Mouse (Mus musculus) midbrain, embryonic 12.5 days (tissue): ENCODE data around the gene Rgs16. TPM values are rescaled to one million over a fixed set of nuclear protein-coding genes. Genes with fewer than 3 reads are reported as not detected.
A peak's percentile ranks its signal among the peaks of the same experiment; 100 is the strongest.

Source experiments
- ATAC-seq: fragments of 200-750 bp; cut with Nextera tagmentation; 2 replicates; pipeline ENCODE4 v1.8.0; 2017; ENCODE audit warnings: low read depth, moderate TSS enrichment, moderate library complexity; ENCODE audit not compliant: low FRiP score
- H3K27ac ChIP-seq: fragments of 300-500 bp; sonication (generic); replicated peaks from 2 replicates; pipeline ENCODE4 v1.5.1; 2016; ENCODE audit warnings: mild to moderate bottlenecking
- H3K27me3 ChIP-seq: fragments of 300-500 bp; sonication (generic); 2 replicates; pipeline ENCODE4 v1.6.1; 2016; ENCODE audit warnings: mild to moderate bottlenecking
- H3K36me3 ChIP-seq: fragments of 300-500 bp; sonication (generic); 2 replicates; pipeline ENCODE4 v1.6.1; 2016
- H3K4me1 ChIP-seq: fragments of 300-500 bp; sonication (generic); 2 replicates; pipeline ENCODE4 v1.6.1; 2016
- H3K4me2 ChIP-seq: fragments of 300-500 bp; sonication (generic); replicated peaks from 2 replicates; pipeline ENCODE4 v1.6.1; 2016; ENCODE audit warnings: mild to moderate bottlenecking, moderate library complexity
- H3K4me3 ChIP-seq: fragments of 300-500 bp; sonication (generic); 2 replicates; pipeline ENCODE4 v1.5.1; 2016; ENCODE audit warnings: mild to moderate bottlenecking
- H3K9ac ChIP-seq: fragments of 300-500 bp; sonication (generic); replicated peaks from 2 replicates; pipeline ENCODE4 v1.6.1; 2016; ENCODE audit warnings: mild to moderate bottlenecking, moderate library complexity
- H3K9me3 ChIP-seq: fragments of 300-500 bp; sonication (generic); 2 replicates; pipeline ENCODE4 v1.6.1; 2016; ENCODE audit warnings: mild to moderate bottlenecking
- WGBS: fragments of 180-500 bp; shearing (Covaris S2); methylation state at CpG from one replicate; pipeline ENCODE4 v1.1.7; 2016; 5-methylcytosine and 5-hydroxymethylcytosine counted together
- polyA plus RNA-seq: library from polyadenylated mRNA; unstranded; fragments of >200 nt; fragmentation: Nextera tagmentation; extraction: Ambion mirVana; gene quantifications from 2 replicates; pipeline ENCODE4 v1.2.1, GENCODE M21; 2016

Gene Rgs16
- polyA plus RNA-seq, 1 experiment from 2014 or later = 46.3 TPM

- WGBS = 87% methylated on average over 9 of the region's 9 CpGs
- Histone ChIP-seq H3K4me1 (no peaks in the 10 kb centered on the region), H3K9ac (no peak overlapping the region), H3K4me2 (no peak overlapping the region), H3K4me3 (no peak overlapping the region), H3K27ac (no peak overlapping the region), H3K27me3 (no peaks in the 10 kb centered on the region), H3K36me3 (no peaks in the 10 kb centered on the region), H3K9me3 (no peaks in the 10 kb centered on the region)
- ATAC-seq = no peak
Observed at GRCm38 (mm10) chr1:153721565-153722310, 18.4 kb upstream of the Rgs16 start.

GRCm38 (mm10) chr1:153723426-153723825 is 16.7 kb upstream of the Rgs16 start:
- H3K9ac ChIP-seq = no peak overlapping the region
- H3K4me1 ChIP-seq = no peaks in the 10 kb centered on the region
- no peaks in the 10 kb centered on the region for H3K36me3 ChIP-seq
- no peaks in the 10 kb centered on the region for H3K9me3 ChIP-seq
- H3K27me3 ChIP-seq = no peaks in the 10 kb centered on the region
- no peak overlapping the region for H3K27ac ChIP-seq
- 81% methylated on average over 9 of the region's 9 CpGs for WGBS
- H3K4me2 ChIP-seq = no peak overlapping the region
- no peak for ATAC-seq
- H3K4me3 ChIP-seq = no peak overlapping the region

GRCm38 (mm10) chr1:153726636-153727035 is 13.5 kb upstream of the Rgs16 start:
- Histone ChIP-seq H3K36me3 (no peaks in the 10 kb centered on the region), H3K9ac (no peak overlapping the region), H3K27me3 (no peaks in the 10 kb centered on the region), H3K4me3 (no peak overlapping the region), H3K4me2 (no peak overlapping the region), H3K4me1 (peaks cover 4% of the 10 kb centered on the region; the same call in 1 of the 2 replicates), H3K9me3 (no peaks in the 10 kb centered on the region), H3K27ac (no peak overlapping the region)
- ATAC-seq = no peak
- 85% methylated on average over 16 of the region's 16 CpGs for WGBS

DNA sequence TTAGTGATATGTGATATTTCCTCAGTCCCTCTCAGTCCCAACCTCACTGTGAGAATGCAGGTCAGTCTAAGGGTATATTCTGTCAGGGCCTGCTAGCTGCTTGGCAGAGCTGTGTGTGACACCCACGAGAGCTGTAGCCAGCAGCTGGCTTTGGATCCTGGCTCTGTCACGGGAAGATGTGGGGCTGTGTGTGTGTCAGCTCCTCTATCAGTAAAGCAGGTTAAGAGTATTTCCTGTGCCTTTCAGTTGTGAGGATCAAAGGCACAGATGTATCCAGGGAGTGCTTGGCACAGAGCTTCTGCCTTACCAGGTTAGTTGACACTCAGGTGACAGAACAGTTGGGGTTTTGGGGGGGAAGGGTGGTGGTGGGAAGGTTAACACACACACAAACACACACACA is 10.3 kb upstream of the Rgs16 start:
- H3K4me1 ChIP-seq = peaks cover 24% of the 10 kb centered on the region
- no peak overlapping the region for H3K27ac ChIP-seq
- H3K4me3 ChIP-seq = no peak overlapping the region
- no peak for ATAC-seq
- WGBS = 78% methylated on average over 2 of the region's 2 CpGs
- H3K36me3 ChIP-seq = no peaks in the 10 kb centered on the region
- H3K27me3 ChIP-seq = peaks cover under 1% of the 10 kb centered on the region; the same call in 1 of the 2 replicates
- no peak overlapping the region for H3K4me2 ChIP-seq
- no peaks in the 10 kb centered on the region for H3K9me3 ChIP-seq
- H3K9ac ChIP-seq = no peak overlapping the region

GRCm38 (mm10) chr1:153730671-153731070 is 9.5 kb upstream of the Rgs16 start:
- Histone ChIP-seq H3K9ac (no peak overlapping the region), H3K9me3 (no peaks in the 10 kb centered on the region), H3K4me3 (no peak overlapping the region), H3K4me1 (peaks cover 24% of the 10 kb centered on the region), H3K27me3 (peaks cover 9% of the 10 kb centered on the region; the same call in 1 of the 2 replicates), H3K36me3 (no peaks in the 10 kb centered on the region), H3K27ac (no peak overlapping the region), H3K4me2 (no peak overlapping the region)
- 68% methylated on average over 3 of the region's 3 CpGs for WGBS
- no peak for ATAC-seq

- Histone ChIP-seq H3K36me3 (no peaks in the 10 kb centered on the region), H3K4me2 (no peak overlapping the region), H3K9me3 (no peaks in the 10 kb centered on the region), H3K9ac (no peak overlapping the region), H3K27me3 (peaks cover 14% of the 10 kb centered on the region; the same call in 1 of the 2 replicates), H3K4me1 (peaks cover 41% of the 10 kb centered on the region), H3K4me3 (no peak overlapping the region), H3K27ac (0 out of 2 replicates have a peak overlapping the region, but pooled peaks have one; percentile 11)
- 37% methylated on average over 9 of the region's 9 CpGs for WGBS
- peak; percentile 14; the same call in 1 of the 2 replicates for ATAC-seq
Observed at GRCm38 (mm10) chr1:153733181-153733580, 7.0 kb upstream of the Rgs16 start.

GRCm38 (mm10) chr1:153734866-153735265 is 5.3 kb upstream of the Rgs16 start:
- Histone ChIP-seq H3K27ac (no peak overlapping the region), H3K9me3 (no peaks in the 10 kb centered on the region), H3K4me1 (peaks cover 49% of the 10 kb centered on the region), H3K4me2 (no peak overlapping the region), H3K27me3 (peaks cover 30% of the 10 kb centered on the region), H3K4me3 (no peak overlapping the region), H3K36me3 (no peaks in the 10 kb centered on the region), H3K9ac (no peak overlapping the region)
- 87% methylated on average over 4 of the region's 4 CpGs for WGBS
- ATAC-seq = no peak

DNA sequence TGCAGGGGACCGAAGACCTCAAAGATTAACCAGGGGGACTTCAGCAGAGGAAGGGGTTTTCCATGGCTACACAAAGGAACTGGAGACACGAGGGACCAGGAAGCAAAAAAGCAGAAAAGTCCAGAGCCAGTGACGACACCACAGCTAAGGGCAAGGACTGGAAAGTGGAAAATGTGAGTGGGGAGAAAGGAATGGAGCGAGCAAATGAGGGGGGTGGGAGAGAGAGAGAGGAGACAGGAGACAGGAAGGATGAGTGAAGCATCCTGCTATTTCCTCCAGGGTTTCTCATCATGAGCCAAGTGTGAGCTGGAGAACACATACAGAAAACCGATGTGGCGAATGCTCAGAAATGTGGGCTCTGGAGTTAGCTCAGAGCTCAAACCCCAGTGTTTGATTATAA is 4.1 kb upstream of the Rgs16 start:
- no peak overlapping the region for H3K4me3 ChIP-seq
- H3K27me3 ChIP-seq = peaks cover 33% of the 10 kb centered on the region
- H3K36me3 ChIP-seq = no peaks in the 10 kb centered on the region
- WGBS = 75% methylated on average over 6 of the region's 6 CpGs
- H3K27ac ChIP-seq = no peak overlapping the region
- no peak for ATAC-seq
- no peaks in the 10 kb centered on the region for H3K9me3 ChIP-seq
- H3K4me1 ChIP-seq = peaks cover 54% of the 10 kb centered on the region
- H3K4me2 ChIP-seq = no peak overlapping the region
- H3K9ac ChIP-seq = no peak overlapping the region

GRCm38 (mm10) chr1:153737101-153738085 is 2.8 kb upstream of the Rgs16 start:
- no peak; the same call in 1 of the 2 replicates for ATAC-seq
- WGBS = 26% methylated on average over 9 of the region's 9 CpGs
- H3K4me1 ChIP-seq = peaks cover 59% of the 10 kb centered on the region
- no peaks in the 10 kb centered on the region for H3K9me3 ChIP-seq
- H3K36me3 ChIP-seq = no peaks in the 10 kb centered on the region
- H3K27me3 ChIP-seq = peaks cover 41% of the 10 kb centered on the region
- H3K9ac ChIP-seq = no peak overlapping the region
- H3K27ac ChIP-seq = peak overlapping the region; percentile 16
- no peak overlapping the region for H3K4me3 ChIP-seq
- peak overlapping the region; percentile 19; the same call in 1 of the 2 replicates for H3K4me2 ChIP-seq

- peak; percentile 23; the same call in 1 of the 2 replicates for ATAC-seq
- Histone ChIP-seq H3K27me3 (peaks cover 41% of the 10 kb centered on the region), H3K4me2 (peak overlapping the region; percentile 71), H3K4me3 (peak overlapping the region; percentile 51), H3K9ac (peak overlapping the region; percentile 62; the same call in 1 of the 2 replicates), H3K36me3 (peaks cover 11% of the 10 kb centered on the region; the same call in 1 of the 2 replicates), H3K9me3 (no peaks in the 10 kb centered on the region), H3K4me1 (peaks cover 66% of the 10 kb centered on the region), H3K27ac (no peak overlapping the region)
- 19% methylated on average over 13 of the region's 13 CpGs for WGBS
Observed at GRCm38 (mm10) chr1:153739437-153740015, 623 bp upstream of the Rgs16 start.

- Histone ChIP-seq H3K36me3 (peaks cover 11% of the 10 kb centered on the region; the same call in 1 of the 2 replicates), H3K27me3 (peaks cover 30% of the 10 kb centered on the region), H3K9me3 (no peaks in the 10 kb centered on the region), H3K9ac (peak overlapping the region; percentile 62), H3K4me3 (peak overlapping the region; percentile 51), H3K4me1 (peaks cover 68% of the 10 kb centered on the region), H3K4me2 (peak overlapping the region; percentile 71), H3K27ac (peak overlapping the region; percentile 11; the same call in 1 of the 2 replicates)
- no peak for ATAC-seq
- WGBS = 19% methylated on average over 12 of the region's 12 CpGs
Observed at GRCm38 (mm10) chr1:153740775-153741400, 739 bp downstream of the Rgs16 start.
